Mouse (Mus musculus): ENCODE results near the gene Gfod1. TPM values are rescaled to one million over a fixed set of nuclear protein-coding genes. Genes with fewer than 3 reads are reported as not detected.

The Gfod1 gene
- total RNA-seq, 2 experiments from 2014 or later: 86.7 to 93.1 TPM

DNA sequence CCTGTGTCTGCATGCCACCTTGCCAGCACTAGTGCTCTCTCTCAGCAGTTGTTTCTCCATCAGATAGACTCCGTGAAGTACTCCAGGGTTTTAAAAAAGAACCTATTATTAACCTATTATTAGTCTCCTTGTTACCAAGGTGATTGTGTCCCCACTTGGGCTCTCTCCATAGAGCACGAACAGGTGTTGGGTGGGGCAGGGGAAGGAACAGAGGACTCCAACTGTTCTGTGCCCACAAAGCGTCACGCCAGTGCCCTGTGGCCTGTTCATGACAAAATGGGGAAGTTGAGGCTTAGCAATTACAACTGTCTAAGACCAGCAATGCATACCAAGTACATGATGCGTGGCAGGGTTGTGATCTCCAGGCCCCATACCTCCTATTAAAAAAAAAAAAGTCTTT, 94.4 kb downstream of the Gfod1 start:
- no peak for DNase-seq (ENCODE audit: extremely low spot score in 1 of 2, low spot score in 1 of 2)

GRCm38 (mm10) chr13:43208914-43209439, 95.0 kb downstream of the Gfod1 start:
- DNase-seq (ENCODE audit: extremely low spot score in 1 of 2, low spot score in 1 of 2): no peak

GRCm38 (mm10) chr13:43206118-43206683, 97.8 kb downstream of the Gfod1 start:
- no peak for DNase-seq (ENCODE audit: extremely low spot score in 1 of 2, low spot score in 1 of 2)

DNA sequence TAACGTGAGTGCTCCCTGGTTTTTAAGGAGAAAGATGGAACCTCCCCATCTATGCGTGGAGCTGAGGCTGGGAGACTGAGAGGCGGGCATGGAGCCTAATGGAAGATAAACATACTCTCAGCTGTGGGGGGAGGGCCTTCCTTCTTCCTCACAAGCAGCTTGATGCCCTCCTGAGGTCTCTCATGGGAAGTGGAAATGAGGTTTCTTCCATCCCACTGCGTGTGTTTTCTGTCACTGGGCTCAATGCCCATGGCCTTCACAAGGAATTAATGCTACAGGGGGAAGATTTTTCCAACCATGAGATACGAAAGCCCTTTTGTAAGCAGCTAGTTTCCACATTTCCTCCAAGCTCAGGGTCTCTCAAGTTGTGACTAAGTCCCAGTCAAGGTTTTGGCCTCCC, 100.3 kb downstream of the Gfod1 start:
- no peak for DNase-seq (ENCODE audit: extremely low spot score in 1 of 2, low spot score in 1 of 2)

DNA sequence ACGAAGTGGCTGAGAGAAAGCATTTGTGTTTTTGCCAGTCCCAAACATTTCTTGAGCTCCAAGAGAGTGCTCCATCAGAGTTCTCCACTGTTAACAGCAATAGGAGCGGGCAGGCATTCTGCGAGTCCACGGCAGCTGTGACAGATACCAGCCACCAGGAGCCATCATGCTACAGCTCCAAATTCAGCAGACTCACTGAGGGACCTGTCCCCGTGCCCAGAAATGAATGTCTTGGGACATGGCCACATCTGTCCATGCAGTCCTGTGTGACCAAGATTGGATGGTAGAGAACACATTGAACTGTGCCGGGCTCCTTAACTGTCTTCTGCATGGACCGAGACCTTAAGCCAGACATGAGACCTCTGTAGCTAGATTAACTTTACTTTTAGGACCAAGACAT, 100.7 kb downstream of the Gfod1 start:
- DNase-seq (ENCODE audit: extremely low spot score in 1 of 2, low spot score in 1 of 2): no peak

GRCm38 (mm10) chr13:43202351-43202750, 101.6 kb downstream of the Gfod1 start:
- no peak for DNase-seq (ENCODE audit: extremely low spot score in 1 of 2, low spot score in 1 of 2)

DNA sequence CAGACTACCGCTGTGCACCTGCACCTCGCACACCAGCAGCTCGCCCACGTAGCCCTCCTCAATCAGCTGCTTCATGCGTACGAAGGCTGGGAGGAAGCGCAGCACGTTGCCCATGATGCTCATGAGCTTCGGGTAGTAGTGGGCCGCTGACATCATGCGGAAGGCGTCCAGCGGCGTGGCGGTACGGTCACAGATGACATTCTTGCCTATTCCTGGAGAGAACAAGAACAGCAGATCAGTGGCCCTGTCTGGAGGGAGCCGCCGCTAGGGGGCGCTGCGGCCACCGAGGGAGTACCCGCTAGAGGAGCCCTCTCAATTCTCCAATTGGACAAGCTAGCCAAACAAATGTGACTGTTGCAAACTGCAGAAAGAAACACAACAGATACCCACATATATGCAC, 102.9 kb downstream of the Gfod1 start:
- DNase-seq (ENCODE audit: extremely low spot score in 1 of 2, low spot score in 1 of 2): peak in 1 of 2 experiments; percentile 65

DNA sequence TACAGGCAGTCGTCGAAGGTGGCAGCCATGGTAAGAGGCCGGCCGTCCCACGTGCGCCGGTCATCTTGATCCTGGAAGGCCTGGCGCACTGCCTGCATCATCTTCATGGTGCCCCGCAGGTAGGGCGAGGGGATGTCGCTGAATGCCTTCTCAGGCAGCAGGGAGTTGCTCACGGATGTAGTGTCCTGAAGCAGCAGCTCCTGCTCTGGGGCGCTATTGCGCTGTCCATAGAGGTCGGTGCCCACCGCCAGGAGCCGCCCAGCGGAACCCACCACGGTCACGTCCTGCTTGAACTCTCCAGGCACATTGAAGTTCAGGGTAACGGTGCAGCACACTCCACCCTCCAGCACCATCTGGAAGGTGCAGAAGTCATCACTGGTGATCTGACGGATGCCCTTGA, 103.5 kb downstream of the Gfod1 start:
- no peak for DNase-seq (ENCODE audit: extremely low spot score in 1 of 2, low spot score in 1 of 2)

DNA sequence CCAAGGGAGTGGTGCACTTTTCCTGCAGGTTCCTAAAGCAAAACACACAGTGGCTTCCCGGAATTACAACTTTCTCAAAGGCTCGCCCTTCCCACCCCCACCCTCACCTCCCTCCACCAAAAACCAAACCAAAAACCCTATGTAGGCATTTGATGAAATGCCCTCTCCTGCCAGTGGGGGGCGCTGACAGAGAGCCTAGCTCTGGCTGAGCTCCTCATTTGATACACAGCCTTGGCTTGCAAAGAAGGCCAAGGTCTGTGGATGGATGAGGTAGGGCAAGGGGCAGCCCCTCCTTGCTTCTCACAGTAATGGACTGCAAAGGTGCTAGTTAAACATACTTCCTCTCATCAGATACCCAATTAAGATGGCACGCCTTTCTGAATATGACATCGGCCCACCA, 104.2 kb downstream of the Gfod1 start:
- DNase-seq (ENCODE audit: extremely low spot score in 1 of 2, low spot score in 1 of 2): peak in 1 of 2 experiments; percentile 68

- no peak for DNase-seq (ENCODE audit: extremely low spot score in 1 of 2, low spot score in 1 of 2)
Measured at GRCm38 (mm10) chr13:43199282-43199681, 104.7 kb downstream of the Gfod1 start.

- DNase-seq (ENCODE audit: extremely low spot score in 1 of 2, low spot score in 1 of 2): no peak
Measured at GRCm38 (mm10) chr13:43197187-43197586, 106.8 kb downstream of the Gfod1 start.

DNA sequence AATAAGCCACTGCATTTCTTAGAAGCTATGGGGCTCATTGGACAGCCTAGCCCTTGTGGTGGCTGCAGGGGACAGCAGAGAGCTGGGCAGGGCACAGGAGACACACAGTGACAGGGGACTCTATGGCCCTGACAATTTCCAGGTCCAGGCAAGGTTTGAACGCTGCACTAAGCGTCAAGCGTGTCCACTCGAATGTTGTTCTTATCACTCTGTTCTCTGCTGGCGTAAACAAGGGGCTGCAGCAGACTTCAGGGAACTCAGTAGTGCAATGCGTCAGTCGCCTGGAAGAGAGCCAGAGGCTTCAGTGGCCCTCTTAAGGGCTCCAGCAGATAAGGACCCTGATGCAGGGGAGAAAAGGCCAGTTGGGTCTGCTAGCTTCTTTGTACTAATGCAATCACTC, 108.0 kb downstream of the Gfod1 start:
- DNase-seq (ENCODE audit: extremely low spot score in 1 of 2, low spot score in 1 of 2): no peak

- DNase-seq (ENCODE audit: extremely low spot score in 1 of 2, low spot score in 1 of 2): no peak
Measured at GRCm38 (mm10) chr13:43193932-43194331, 110.0 kb downstream of the Gfod1 start.

GRCm38 (mm10) chr13:43193266-43193665, 110.7 kb downstream of the Gfod1 start:
- no peak for DNase-seq (ENCODE audit: extremely low spot score in 1 of 2, low spot score in 1 of 2)

DNA sequence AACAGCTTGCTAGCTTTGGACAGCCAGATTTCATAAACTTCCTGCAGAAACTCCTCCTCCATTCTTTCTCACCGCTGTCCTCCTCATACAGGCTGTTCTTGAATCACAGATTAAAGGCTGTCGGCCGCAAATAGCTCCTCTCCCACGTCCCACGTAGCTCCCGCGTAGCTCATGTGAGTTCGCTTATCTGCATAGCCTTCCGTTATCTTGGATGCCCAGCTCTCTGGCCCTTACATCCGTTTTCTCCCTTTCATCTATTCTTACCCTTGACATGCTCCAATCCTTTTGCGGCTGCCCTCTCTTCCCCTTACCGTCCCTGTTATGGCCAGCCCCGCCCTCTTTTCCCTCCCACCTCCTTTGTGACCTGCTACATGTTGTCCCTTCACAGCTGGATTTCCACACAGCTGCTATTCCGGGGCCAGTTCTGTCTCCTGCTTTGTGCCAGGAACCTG, 112.2 kb downstream of the Gfod1 start:
- no peak for DNase-seq (ENCODE audit: extremely low spot score in 1 of 2, low spot score in 1 of 2)

DNA sequence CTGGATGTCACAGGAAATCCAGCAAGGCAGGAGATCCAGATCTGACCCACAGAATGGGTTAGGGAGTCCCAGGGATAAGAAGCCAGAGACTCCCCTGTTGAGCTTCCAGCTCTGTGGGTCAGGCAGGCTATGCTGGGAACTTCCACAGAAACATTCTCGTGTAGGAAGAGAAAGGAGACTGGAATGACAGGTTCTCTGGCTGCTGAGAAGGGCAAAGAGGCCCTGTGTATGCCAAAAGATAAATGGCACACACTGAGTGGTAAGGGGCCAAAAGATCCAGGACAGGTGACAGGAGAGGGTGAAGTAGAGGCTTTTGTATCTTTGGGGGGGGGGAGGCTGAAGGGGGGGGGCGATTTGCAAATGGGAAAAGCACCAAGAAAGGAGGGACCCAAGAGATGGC, 112.7 kb downstream of the Gfod1 start:
- no peak for DNase-seq (ENCODE audit: extremely low spot score in 1 of 2, low spot score in 1 of 2)

DNA sequence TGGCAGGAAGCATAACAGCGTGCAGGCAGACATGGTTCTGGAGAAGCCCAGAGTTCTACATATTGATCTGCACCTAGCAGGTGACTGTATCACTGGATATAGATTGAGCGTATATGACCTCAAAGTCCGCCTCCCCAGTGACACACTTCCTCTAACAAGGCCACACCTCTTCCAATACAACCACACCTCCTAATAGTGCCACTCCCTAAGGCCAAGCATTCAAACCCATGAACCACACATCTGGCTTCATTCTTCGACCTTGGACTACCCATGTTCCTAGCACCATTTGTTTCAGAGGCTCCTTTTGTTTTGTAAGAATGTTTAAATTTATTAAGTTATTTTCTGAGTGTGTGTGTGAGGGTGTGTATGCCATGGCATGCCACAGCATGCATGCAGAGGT, 116.2 kb downstream of the Gfod1 start:
- DNase-seq (ENCODE audit: extremely low spot score in 1 of 2, low spot score in 1 of 2): no peak

DNA sequence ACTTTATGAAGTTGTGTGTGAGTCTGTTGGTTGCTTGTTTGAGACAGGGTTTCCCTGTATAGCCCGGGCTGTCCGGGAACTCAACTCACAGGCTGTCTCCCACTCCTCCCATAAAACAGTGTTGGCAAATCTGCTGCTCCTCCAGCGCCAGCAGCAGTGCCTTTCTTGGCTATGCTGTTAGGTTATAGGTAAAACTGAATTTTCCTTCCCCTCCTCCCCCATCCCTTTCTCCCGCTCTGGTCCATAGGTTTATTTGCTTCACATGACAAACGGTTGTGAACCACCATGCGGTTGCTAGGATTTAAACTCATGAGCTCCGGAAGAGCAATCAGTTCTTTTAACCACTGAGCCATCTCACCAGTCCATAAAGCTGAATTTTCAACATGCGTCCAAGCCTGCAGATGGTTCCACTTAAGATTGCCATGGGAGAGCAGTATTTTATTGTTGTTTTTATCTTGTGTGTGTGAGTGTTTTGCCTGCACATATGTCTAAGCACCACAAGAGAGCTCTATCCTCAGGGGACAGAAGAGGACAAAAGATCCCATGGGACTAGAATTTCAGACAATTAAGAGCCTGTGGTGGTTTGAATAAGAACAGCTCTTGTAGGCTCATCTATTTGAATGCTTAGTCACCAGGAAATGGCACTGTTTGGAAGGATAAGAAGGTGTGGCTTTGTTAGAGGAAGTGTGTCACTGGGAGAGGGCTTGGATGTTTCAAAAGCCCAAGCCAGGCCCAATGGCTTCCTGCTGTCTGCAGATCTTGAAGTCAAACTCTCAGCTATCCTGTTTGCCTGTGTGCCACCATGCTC, 120.5 kb downstream of the Gfod1 start:
- DNase-seq (ENCODE audit: extremely low spot score in 1 of 2, low spot score in 1 of 2): no peak

DNA sequence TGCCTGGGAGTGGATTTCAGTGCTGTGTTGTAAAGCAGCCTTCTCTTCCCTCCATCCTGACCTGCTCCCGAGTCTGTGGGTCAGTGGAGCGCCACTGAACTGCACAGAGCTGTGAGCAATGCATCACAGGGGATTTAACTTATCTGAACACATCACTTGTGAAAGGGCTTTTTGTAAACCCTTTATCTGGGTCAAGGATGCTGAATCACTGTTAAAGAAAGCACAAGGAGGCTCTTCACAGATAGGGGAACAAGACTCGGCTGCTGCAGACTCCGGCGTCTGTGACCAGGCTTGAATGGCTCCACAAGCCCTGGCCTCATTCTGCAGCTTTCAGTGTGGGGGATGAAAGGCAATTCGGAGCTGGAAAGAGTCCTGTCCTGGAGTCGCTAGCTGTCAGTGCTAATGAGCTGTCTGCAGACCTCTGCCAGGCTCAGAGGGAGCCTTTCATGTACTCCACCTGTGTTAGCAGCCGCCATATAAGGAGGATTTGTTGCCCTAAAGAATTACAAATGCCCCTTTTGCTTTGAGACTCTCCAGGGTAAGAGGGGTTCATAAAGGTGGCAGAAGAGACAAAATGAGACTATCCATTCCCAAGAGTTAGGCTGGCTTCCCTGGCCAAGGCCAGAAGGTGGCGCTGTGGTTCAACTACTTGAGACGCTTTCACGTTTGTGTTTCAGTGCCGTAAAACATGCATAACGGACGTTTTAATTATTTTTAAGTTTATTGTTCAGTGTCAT, 121.3 kb downstream of the Gfod1 start:
- peak; percentile 72 to 96 for DNase-seq (ENCODE audit: extremely low spot score in 1 of 2, low spot score in 1 of 2)

DNA sequence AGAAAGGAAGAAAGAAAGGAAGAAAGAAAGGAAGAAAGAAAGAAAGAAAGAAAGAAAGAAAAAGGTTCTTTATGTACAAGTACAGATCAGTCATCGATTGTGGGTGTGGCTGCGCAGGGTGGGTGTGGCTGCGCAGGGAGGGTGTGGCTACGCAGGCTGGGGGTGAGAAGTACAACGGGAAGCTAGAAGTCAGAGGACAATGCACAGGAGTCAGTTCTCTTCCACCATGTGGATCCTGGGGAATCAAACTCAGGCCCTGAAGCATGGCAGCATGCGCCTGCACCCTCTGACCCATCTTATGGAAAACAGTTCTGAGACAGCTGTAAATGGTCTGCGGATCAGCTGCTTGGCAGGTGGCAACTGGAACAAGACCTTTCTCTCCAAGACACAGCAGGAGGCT, 122.9 kb downstream of the Gfod1 start:
- no peak for DNase-seq (ENCODE audit: extremely low spot score in 1 of 2, low spot score in 1 of 2)

DNA sequence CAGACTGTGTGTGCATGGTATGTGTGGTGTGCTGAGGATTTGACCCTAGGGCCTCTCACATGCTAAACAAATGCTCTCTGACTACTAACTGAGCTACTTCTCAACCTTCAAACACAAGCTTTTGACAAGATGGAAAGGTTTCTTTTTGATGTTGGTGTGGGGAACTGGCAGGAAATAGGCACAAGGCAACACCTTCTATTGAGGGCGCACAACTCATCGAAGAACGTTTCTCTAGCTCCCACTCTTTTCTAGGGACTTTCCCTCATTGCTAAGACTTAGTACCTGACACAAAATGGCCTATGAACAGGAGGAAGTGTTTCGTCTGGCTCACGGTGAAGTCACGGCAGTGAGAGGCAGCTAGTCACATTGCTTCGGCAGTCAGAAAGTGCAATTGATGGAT, 126.7 kb downstream of the Gfod1 start:
- DNase-seq (ENCODE audit: extremely low spot score in 1 of 2, low spot score in 1 of 2): no peak

All from layer of hippocampus, postnatal 25 days (tissue).